Mouse (Mus musculus) erythroblast, adult 5-6 weeks (primary cell): ENCODE measurements around the gene Fut4. TPM values are rescaled to one million over a fixed set of nuclear protein-coding genes. Genes with fewer than 3 reads are reported as not detected.
A peak's percentile ranks its signal among the peaks of the same experiment; 100 is the strongest.
"Not testable (repeated sequence)": the region's sequence is repeated elsewhere in the genome, so short reads cannot be mapped to it uniquely, and the experiment has no call there.

Experiments used
- ATAC-seq: replicated peaks from 2 replicates; pipeline ENCODE4 v1.8.0; 2016; ENCODE audit warnings: moderate number of reproducible peaks, mild to moderate bottlenecking, moderate TSS enrichment, inconsistent platforms; ENCODE audit not compliant: poor library complexity, low FRiP score, severe bottlenecking
- total RNA-seq, 2 experiments: library from RNA; stranded (forward) in 1 of 2; stranded (reverse) in 1 of 2; fragments of 150-400 nt in 1 of 2; fragments of 200-764, 138-1000 nt in 1 of 2; gene quantifications; 2 replicates each; pipeline versions ENCODE4 v1.2.3 to v1.2.4; 2015 to 2017; ENCODE audit warnings: low replicate concordance in 2 of 2

The Fut4 gene
- total RNA-seq, 2 experiments from 2014 or later = 1.4 to 3.7 TPM

GRCm38 (mm10) chr9:14728365-14728764 lies 23.8 kb downstream of the Fut4 start:
- no peak for ATAC-seq

GRCm38 (mm10) chr9:14726629-14727028 lies 25.6 kb downstream of the Fut4 start:
- ATAC-seq = no peak

GRCm38 (mm10) chr9:14726005-14726404 lies 26.2 kb downstream of the Fut4 start:
- no peak for ATAC-seq

GRCm38 (mm10) chr9:14724755-14725420 lies 27.3 kb downstream of the Fut4 start:
- no peak for ATAC-seq

- no peak for ATAC-seq
Observed at GRCm38 (mm10) chr9:14721610-14722009, 30.6 kb downstream of the Fut4 start.

GRCm38 (mm10) chr9:14720384-14720783 lies 31.8 kb downstream of the Fut4 start:
- no peak for ATAC-seq

- ATAC-seq = no peak
Observed at GRCm38 (mm10) chr9:14718332-14718691, 33.9 kb downstream of the Fut4 start.

- ATAC-seq = no peak
Observed at GRCm38 (mm10) chr9:14717689-14718331, 34.4 kb downstream of the Fut4 start.

- no peak for ATAC-seq
Observed at GRCm38 (mm10) chr9:14715258-14715657, 36.9 kb downstream of the Fut4 start.

- no peak for ATAC-seq
Observed at GRCm38 (mm10) chr9:14710910-14711309, 41.3 kb downstream of the Fut4 start.

- no peak for ATAC-seq
Observed at GRCm38 (mm10) chr9:14705321-14706162, 46.7 kb downstream of the Fut4 start.

GRCm38 (mm10) chr9:14700795-14701194 lies 51.4 kb downstream of the Fut4 start:
- ATAC-seq = not testable (repeated sequence)

GRCm38 (mm10) chr9:14699288-14699640 lies 52.9 kb downstream of the Fut4 start:
- ATAC-seq = no peak

GRCm38 (mm10) chr9:14698582-14699287 lies 53.5 kb downstream of the Fut4 start:
- ATAC-seq = peak; percentile 80

Other genes starting within 250 kb of the Fut4 start
- gene Amotl1, start 107.3 kb downstream of the Fut4 start, total RNA-seq (2015; ENCODE audit: low replicate concordance) = 0.21 TPM in 1 of 2 replicates, not detected in the other
- not detected in 2 replicates for gene Amotl1, start 107.3 kb downstream of the Fut4 start, total RNA-seq (2017; ENCODE audit: low replicate concordance)
- gene Piwil4, start 11.7 kb downstream of the Fut4 start, total RNA-seq (2015; ENCODE audit: low replicate concordance) = not detected in 2 replicates
- not detected in 2 replicates for gene Piwil4, start 11.7 kb downstream of the Fut4 start, total RNA-seq (2017; ENCODE audit: low replicate concordance)
- gene 1700012B09Rik, start 18.6 kb upstream of the Fut4 start, total RNA-seq (2015; ENCODE audit: low replicate concordance) = not detected in 2 replicates
- gene 1700012B09Rik, start 18.6 kb upstream of the Fut4 start, total RNA-seq (2017; ENCODE audit: low replicate concordance) = not detected in 2 replicates
- gene Mre11a, start 32.3 kb upstream of the Fut4 start, total RNA-seq (2015; ENCODE audit: low replicate concordance) = 22.3 and 27.8 TPM in 2 replicates
- gene Mre11a, start 32.3 kb upstream of the Fut4 start, total RNA-seq (2017; ENCODE audit: low replicate concordance) = 15.0 and 19.0 TPM in 2 replicates
- 5.9 and 21.3 TPM in 2 replicates for gene Ankrd49, start 32.5 kb upstream of the Fut4 start, total RNA-seq (2015; ENCODE audit: low replicate concordance)
- gene Ankrd49, start 32.5 kb upstream of the Fut4 start, total RNA-seq (2017; ENCODE audit: low replicate concordance) = 13.6 and 18.0 TPM in 2 replicates
- gene Gpr83, start 107.8 kb upstream of the Fut4 start, total RNA-seq (2015; ENCODE audit: low replicate concordance) = not detected in 2 replicates
- 0.28 TPM in 1 of 2 replicates, not detected in the other for gene Gpr83, start 107.8 kb upstream of the Fut4 start, total RNA-seq (2017; ENCODE audit: low replicate concordance)
- gene Izumo1r, start 151.6 kb upstream of the Fut4 start, total RNA-seq (2015; ENCODE audit: low replicate concordance) = not detected in 2 replicates
- not detected in 2 replicates for gene Izumo1r, start 151.6 kb upstream of the Fut4 start, total RNA-seq (2017; ENCODE audit: low replicate concordance)